Mouse (Mus musculus): ENCODE measurements around the gene Fastkd1. TPM values are rescaled to one million over a fixed set of nuclear protein-coding genes. Genes with fewer than 3 reads are reported as not detected.
"Not testable (repeated sequence)": the region's sequence is repeated elsewhere in the genome, so short reads cannot be mapped to it uniquely, and the experiment has no call there.

Gene Fastkd1
- total RNA-seq (2015; ENCODE audit: low replicate concordance), result 4.2 and 5.0 TPM in 2 replicates
- total RNA-seq (2017; ENCODE audit: low replicate concordance), result 1.3 and 1.9 TPM in 2 replicates

GRCm38 (mm10) chr2:69712981-69713625 is at the start of gene Fastkd1:
Gene Fastkd1, minus strand, starts transcription at chr2:69713516.
- ATAC-seq (replicated peaks; ENCODE audit: low FRiP score, poor library complexity, severe bottlenecking), result peak; percentile 100

GRCm38 (mm10) chr2:69760980-69761379 is 47.7 kb upstream of the Fastkd1 start:
- no peak for ATAC-seq (replicated peaks; ENCODE audit: low FRiP score, poor library complexity, severe bottlenecking)

- no peak for ATAC-seq (replicated peaks; ENCODE audit: low FRiP score, poor library complexity, severe bottlenecking)
Measured at GRCm38 (mm10) chr2:69745091-69745490, 31.8 kb upstream of the Fastkd1 start.

- no peak; the same call in 1 of the 2 replicates for ATAC-seq (replicated peaks; ENCODE audit: low FRiP score, poor library complexity, severe bottlenecking)
Measured at GRCm38 (mm10) chr2:69723519-69723825, 10.2 kb upstream of the Fastkd1 start.

- peak; percentile 93 for ATAC-seq (replicated peaks; ENCODE audit: low FRiP score, poor library complexity, severe bottlenecking)
Measured at GRCm38 (mm10) chr2:69722650-69723518, 9.6 kb upstream of the Fastkd1 start.

- ATAC-seq (replicated peaks; ENCODE audit: low FRiP score, poor library complexity, severe bottlenecking), result peak; percentile 42
Measured at GRCm38 (mm10) chr2:69722273-69722649, 8.9 kb upstream of the Fastkd1 start, which contains the start of gene Ppig. Gene Ppig, plus strand, starts transcription at chr2:69722545.

GRCm38 (mm10) chr2:69719121-69719520 is 5.8 kb upstream of the Fastkd1 start:
- no peak for ATAC-seq (replicated peaks; ENCODE audit: low FRiP score, poor library complexity, severe bottlenecking)

GRCm38 (mm10) chr2:69716483-69716882 is 3.2 kb upstream of the Fastkd1 start:
- ATAC-seq (replicated peaks; ENCODE audit: low FRiP score, poor library complexity, severe bottlenecking), result no peak

- no peak for ATAC-seq (replicated peaks; ENCODE audit: low FRiP score, poor library complexity, severe bottlenecking)
Measured at GRCm38 (mm10) chr2:69714126-69714525, 810 bp upstream of the Fastkd1 start.

GRCm38 (mm10) chr2:69713626-69714014 is 304 bp upstream of the Fastkd1 start:
- no peak for ATAC-seq (replicated peaks; ENCODE audit: low FRiP score, poor library complexity, severe bottlenecking)

GRCm38 (mm10) chr2:69712171-69712570 is 1.1 kb downstream of the Fastkd1 start:
- ATAC-seq (replicated peaks; ENCODE audit: low FRiP score, poor library complexity, severe bottlenecking), result no peak

- no peak for ATAC-seq (replicated peaks; ENCODE audit: low FRiP score, poor library complexity, severe bottlenecking)
Measured at GRCm38 (mm10) chr2:69700446-69700845, 12.9 kb downstream of the Fastkd1 start.

GRCm38 (mm10) chr2:69693501-69693900 is 19.8 kb downstream of the Fastkd1 start:
- ATAC-seq (replicated peaks; ENCODE audit: low FRiP score, poor library complexity, severe bottlenecking), result no peak

GRCm38 (mm10) chr2:69690843-69691242 is 22.5 kb downstream of the Fastkd1 start:
- ATAC-seq (replicated peaks; ENCODE audit: low FRiP score, poor library complexity, severe bottlenecking), result no peak

- no peak for ATAC-seq (replicated peaks; ENCODE audit: low FRiP score, poor library complexity, severe bottlenecking)
Measured at GRCm38 (mm10) chr2:69690214-69690613, 23.1 kb downstream of the Fastkd1 start.

GRCm38 (mm10) chr2:69684488-69684887 is 28.8 kb downstream of the Fastkd1 start:
- ATAC-seq (replicated peaks; ENCODE audit: low FRiP score, poor library complexity, severe bottlenecking), result no peak

- ATAC-seq (replicated peaks; ENCODE audit: low FRiP score, poor library complexity, severe bottlenecking), result no peak
Measured at GRCm38 (mm10) chr2:69683036-69683805, 30.1 kb downstream of the Fastkd1 start.

- no peak for ATAC-seq (replicated peaks; ENCODE audit: low FRiP score, poor library complexity, severe bottlenecking)
Measured at GRCm38 (mm10) chr2:69681931-69682330, 31.4 kb downstream of the Fastkd1 start.

GRCm38 (mm10) chr2:69679990-69680389 is 33.3 kb downstream of the Fastkd1 start:
- peak; percentile 62 for ATAC-seq (replicated peaks; ENCODE audit: low FRiP score, poor library complexity, severe bottlenecking)

- not testable (repeated sequence) for ATAC-seq (replicated peaks; ENCODE audit: low FRiP score, poor library complexity, severe bottlenecking)
Measured at GRCm38 (mm10) chr2:69677215-69677614, 36.1 kb downstream of the Fastkd1 start.

All from erythroblast, adult 5-6 weeks (primary cell).